Mouse (Mus musculus) embryonic facial prominence, embryonic 14.5 days (tissue): ENCODE measurements around the gene Dmrt1. TPM values are rescaled to one million over a fixed set of nuclear protein-coding genes. Genes with fewer than 3 reads are reported as not detected.

ENCODE experiments used
- ATAC-seq: fragments of 200-750 bp; cut with Nextera tagmentation; 2 replicates; pipeline ENCODE4 v1.8.0; 2017; ENCODE audit warnings: low read depth, moderate number of reproducible peaks, moderate TSS enrichment
- DNase-seq: peaks from one replicate; pipeline ENCODE4 v3.0.0-alpha.2; 2015; ENCODE audit warnings: low spot score
- H3K27ac ChIP-seq: fragments of 300-500 bp; sonication (generic); replicated peaks from 2 replicates; pipeline ENCODE4 v1.5.1; 2014; ENCODE audit warnings: low read depth, mild to moderate bottlenecking, low read length, moderate library complexity
- H3K27me3 ChIP-seq: fragments of 300-500 bp; sonication (generic); replicated peaks from 2 replicates; pipeline ENCODE4 v1.6.1; 2014; ENCODE audit warnings: low read length; ENCODE audit not compliant: control insufficient read depth, insufficient read depth
- H3K36me3 ChIP-seq: fragments of 300-500 bp; sonication (generic); 2 replicates; pipeline ENCODE4 v1.6.1; 2014; ENCODE audit warnings: low read length, mixed read lengths; ENCODE audit not compliant: control insufficient read depth, insufficient read depth
- H3K4me1 ChIP-seq: fragments of 300-500 bp; sonication (generic); 2 replicates; pipeline ENCODE4 v1.6.1; 2014; ENCODE audit warnings: antibody characterized with exemption, low read length; ENCODE audit not compliant: control insufficient read depth, insufficient read depth
- H3K4me2 ChIP-seq: fragments of 300-500 bp; sonication (generic); 2 replicates; pipeline ENCODE4 v1.6.1; 2014; ENCODE audit warnings: low read depth, mild to moderate bottlenecking, low read length, moderate library complexity, mixed read lengths
- H3K4me3 ChIP-seq: fragments of 300-500 bp; sonication (generic); 2 replicates; pipeline ENCODE4 v1.5.1; 2014; ENCODE audit warnings: low read depth, mild to moderate bottlenecking, low read length
- H3K9ac ChIP-seq: fragments of 300-500 bp; sonication (generic); 2 replicates; pipeline ENCODE4 v1.6.1; 2014; ENCODE audit warnings: low read depth, mild to moderate bottlenecking, low read length, moderate library complexity, mixed read lengths
- H3K9me3 ChIP-seq: fragments of 300-500 bp; sonication (generic); 2 replicates; pipeline ENCODE4 v1.6.1; 2016; ENCODE audit warnings: low read length; ENCODE audit not compliant: control insufficient read depth
- WGBS: fragments of 180-500 bp; shearing (Covaris S2); extraction: QIAGEN DNeasy Blood & Tissue Kit; methylation state at CpG from one replicate; pipeline ENCODE4 v1.1.7; 2014; 5-methylcytosine and 5-hydroxymethylcytosine counted together
- polyA plus RNA-seq: library from polyadenylated mRNA; unstranded; fragments of >200 nt; fragmentation: Nextera tagmentation; extraction: Ambion mirVana; gene quantifications from 2 replicates; pipeline ENCODE4 v1.2.1, GENCODE M21; 2014

Dmrt1 gene
- polyA plus RNA-seq, 1 experiment from 2014 or later, result 0.29 TPM

DNA sequence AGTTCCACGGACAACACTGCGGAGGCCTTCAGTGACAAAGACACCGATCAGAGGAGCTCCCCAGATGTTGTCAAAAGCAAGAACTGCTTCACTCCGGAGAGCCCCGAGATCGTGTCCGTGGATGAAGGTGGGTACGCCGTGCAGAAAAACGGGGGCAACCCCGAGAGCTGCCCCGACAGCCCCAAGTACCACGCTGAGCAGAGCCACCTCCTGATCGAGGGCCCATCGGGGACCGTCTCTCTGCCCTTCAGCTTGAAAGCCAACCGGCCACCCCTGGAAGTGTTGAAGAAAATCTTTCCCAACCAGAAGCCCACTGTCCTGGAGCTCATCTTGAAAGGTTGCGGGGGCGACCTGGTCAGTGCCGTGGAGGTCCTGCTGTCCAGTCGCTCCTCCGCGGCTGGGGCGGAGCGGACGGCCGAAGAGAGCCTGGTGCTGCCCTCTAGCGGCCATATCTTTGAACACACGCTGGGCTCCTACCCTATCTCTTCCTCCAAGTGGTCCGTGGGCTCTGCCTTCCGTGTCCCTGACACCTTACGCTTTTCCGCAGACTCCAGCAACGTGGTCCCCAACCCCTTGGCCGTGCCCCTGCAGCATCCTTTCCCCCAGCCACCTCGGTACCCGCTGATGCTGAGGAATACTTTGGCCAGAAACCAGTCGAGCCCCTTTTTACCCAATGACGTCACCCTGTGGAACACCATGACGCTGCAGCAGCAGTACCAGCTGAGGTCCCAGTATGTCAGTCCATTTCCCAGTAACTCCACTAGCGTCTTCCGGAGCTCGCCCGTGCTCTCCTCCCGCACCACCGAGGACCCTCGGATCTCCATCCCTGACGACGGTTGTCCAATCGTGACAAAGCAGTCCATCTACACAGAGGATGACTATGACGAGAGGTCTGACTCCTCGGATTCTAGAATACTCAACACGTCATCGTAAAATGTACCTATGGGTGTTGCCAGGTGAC is 117.2 kb downstream of the Dmrt1 start:
- ATAC-seq, result peak; percentile 74
- peak; percentile 55 for DNase-seq
- H3K9me3 ChIP-seq, result no peaks in the 10 kb centered on the region
- peak overlapping the region; percentile 31 for H3K4me3 ChIP-seq
- no peak overlapping the region for H3K27ac ChIP-seq
- H3K36me3 ChIP-seq, result no peaks in the 10 kb centered on the region
- H3K27me3 ChIP-seq, result peaks cover 92% of the 10 kb centered on the region
- H3K4me2 ChIP-seq, result peak overlapping the region; percentile 54
- WGBS, result 37% methylated on average over 49 of the region's 54 CpGs
- H3K9ac ChIP-seq, result no peak overlapping the region
- no peaks in the 10 kb centered on the region for H3K4me1 ChIP-seq

GRCm38 (mm10) chr19:25628490-25628889 is 123.1 kb downstream of the Dmrt1 start:
- Histone ChIP-seq H3K4me2 (no peak overlapping the region), H3K4me1 (no peaks in the 10 kb centered on the region), H3K27ac (no peak overlapping the region), H3K9me3 (no peaks in the 10 kb centered on the region), H3K27me3 (peaks cover 40% of the 10 kb centered on the region), H3K4me3 (no peak overlapping the region), H3K36me3 (no peaks in the 10 kb centered on the region), H3K9ac (no peak overlapping the region)
- DNase-seq (peak; percentile 66), ATAC-seq (peak; percentile 53; the same call in 1 of the 2 replicates)
- 12% methylated on average over 9 of the region's 9 CpGs for WGBS

GRCm38 (mm10) chr19:25635119-25635518 is 129.7 kb downstream of the Dmrt1 start:
- DNase-seq, result no peak
- H3K36me3 ChIP-seq, result no peaks in the 10 kb centered on the region
- H3K4me2 ChIP-seq, result no peak overlapping the region
- H3K9ac ChIP-seq, result no peak overlapping the region
- H3K27me3 ChIP-seq, result no peaks in the 10 kb centered on the region
- no peaks in the 10 kb centered on the region for H3K9me3 ChIP-seq
- WGBS, result 70% methylated on average over 5 of the region's 5 CpGs
- H3K4me1 ChIP-seq, result no peaks in the 10 kb centered on the region
- no peak for ATAC-seq
- no peak overlapping the region for H3K27ac ChIP-seq
- no peak overlapping the region for H3K4me3 ChIP-seq

DNA sequence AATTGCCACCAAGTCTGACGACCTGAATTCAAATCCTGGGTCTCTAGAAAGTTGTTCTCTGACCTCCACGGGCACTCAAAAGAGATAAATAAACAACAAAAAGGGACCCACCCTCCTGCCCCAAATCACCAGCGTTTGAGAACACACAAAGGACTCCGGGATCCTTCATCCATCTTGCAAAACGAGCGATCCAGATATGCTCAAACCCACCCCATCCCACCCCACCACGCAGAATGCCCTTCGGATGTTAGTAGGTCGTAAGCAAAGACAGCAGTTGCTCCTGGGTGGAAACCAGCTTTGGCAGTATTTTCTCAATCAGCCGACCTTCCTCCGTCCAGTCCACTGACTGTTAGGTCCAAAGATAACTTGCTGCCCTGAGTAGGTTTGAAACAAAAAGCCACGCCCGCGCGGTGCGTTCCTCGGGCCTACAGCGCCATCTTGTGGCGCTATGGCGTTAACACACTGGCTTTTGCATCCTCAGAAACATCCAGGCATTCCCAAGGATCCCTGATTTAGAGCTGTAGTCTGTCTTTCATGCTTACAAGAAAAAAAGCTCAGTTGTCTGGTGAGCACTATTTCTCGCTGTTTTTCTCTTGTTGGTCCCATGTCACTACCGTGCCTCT is 130.3 kb downstream of the Dmrt1 start:
- Histone ChIP-seq H3K9me3 (no peaks in the 10 kb centered on the region), H3K4me3 (peak overlapping the region; percentile 35), H3K27ac (no peak overlapping the region), H3K9ac (peak overlapping the region; percentile 49), H3K4me1 (no peaks in the 10 kb centered on the region), H3K27me3 (no peaks in the 10 kb centered on the region), H3K4me2 (peak overlapping the region; percentile 56), H3K36me3 (no peaks in the 10 kb centered on the region)
- WGBS, result 14% methylated on average over 22 of the region's 22 CpGs
- DNase-seq, result peak; percentile 82
- ATAC-seq, result peak; percentile 71; the same call in 1 of the 2 replicates

- WGBS, result 80% methylated on average over 11 of the region's 11 CpGs
- Histone ChIP-seq H3K27me3 (no peaks in the 10 kb centered on the region), H3K4me1 (no peaks in the 10 kb centered on the region), H3K4me3 (no peak overlapping the region), H3K4me2 (no peak overlapping the region), H3K9ac (no peak overlapping the region), H3K9me3 (no peaks in the 10 kb centered on the region), H3K36me3 (no peaks in the 10 kb centered on the region), H3K27ac (no peak overlapping the region)
- no peak for DNase-seq
- ATAC-seq, result no peak
Measured at GRCm38 (mm10) chr19:25638766-25639361, 133.4 kb downstream of the Dmrt1 start.

GRCm38 (mm10) chr19:25641786-25642185 is 136.4 kb downstream of the Dmrt1 start:
- 89% methylated on average over 6 of the region's 6 CpGs for WGBS
- Histone ChIP-seq H3K4me2 (no peak overlapping the region), H3K4me1 (no peaks in the 10 kb centered on the region), H3K36me3 (no peaks in the 10 kb centered on the region), H3K9me3 (no peaks in the 10 kb centered on the region), H3K9ac (no peak overlapping the region), H3K4me3 (no peak overlapping the region), H3K27me3 (no peaks in the 10 kb centered on the region), H3K27ac (no peak overlapping the region)
- ATAC-seq (no peak), DNase-seq (no peak)

DNA sequence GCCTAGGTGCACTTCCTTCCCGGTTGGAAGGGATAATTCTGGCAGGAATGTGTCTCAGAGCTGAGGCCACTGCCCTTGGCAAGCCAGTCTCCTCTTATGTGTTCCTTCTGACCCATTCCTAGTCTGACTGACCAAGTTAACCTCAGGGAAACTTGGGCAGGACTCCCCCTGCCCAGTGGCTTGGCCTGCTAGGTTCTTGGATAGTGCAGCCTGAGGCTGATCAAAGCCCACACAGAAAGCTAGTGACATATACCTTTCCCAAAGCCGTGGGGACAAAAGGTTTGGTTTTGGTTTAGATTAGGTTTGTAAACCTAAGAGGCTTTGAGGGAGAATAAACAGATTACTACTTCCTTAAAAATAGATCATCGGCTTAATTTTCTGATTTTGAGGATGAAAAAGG is 141.7 kb downstream of the Dmrt1 start:
- H3K4me2 ChIP-seq, result no peak overlapping the region
- no peaks in the 10 kb centered on the region for H3K9me3 ChIP-seq
- no peaks in the 10 kb centered on the region for H3K4me1 ChIP-seq
- no peak overlapping the region for H3K4me3 ChIP-seq
- H3K36me3 ChIP-seq, result no peaks in the 10 kb centered on the region
- H3K9ac ChIP-seq, result no peak overlapping the region
- no peak overlapping the region for H3K27ac ChIP-seq
- ATAC-seq (no peak), DNase-seq (no peak)
- H3K27me3 ChIP-seq, result no peaks in the 10 kb centered on the region
- 69% methylated on average over 3 of the region's 3 CpGs for WGBS

DNA sequence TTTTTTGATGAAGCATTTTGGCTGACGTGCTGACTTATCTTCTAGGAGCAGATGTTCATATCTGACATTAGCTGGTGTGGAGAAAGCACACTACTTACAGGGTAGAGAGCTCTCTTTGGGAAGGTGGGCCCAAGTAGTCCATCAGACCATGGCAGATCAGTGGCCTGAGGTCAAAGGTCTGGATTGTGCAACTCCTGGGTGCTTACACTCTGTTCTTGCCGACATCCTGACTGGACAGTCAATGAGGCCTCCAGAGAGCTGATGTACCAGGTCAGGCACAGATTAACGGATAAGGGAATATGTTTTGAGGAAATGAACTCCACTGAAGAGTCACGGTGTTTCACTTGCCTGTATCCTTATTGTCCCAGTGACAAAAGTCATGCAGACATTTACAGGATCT is 143.3 kb downstream of the Dmrt1 start:
- DNase-seq, result no peak
- Histone ChIP-seq H3K27ac (no peak overlapping the region), H3K4me1 (no peaks in the 10 kb centered on the region), H3K9ac (no peak overlapping the region), H3K27me3 (no peaks in the 10 kb centered on the region), H3K36me3 (no peaks in the 10 kb centered on the region), H3K9me3 (no peaks in the 10 kb centered on the region), H3K4me2 (no peak overlapping the region), H3K4me3 (no peak overlapping the region)
- ATAC-seq, result no peak
- 75% methylated on average over 4 of the region's 4 CpGs for WGBS
